Mouse (Mus musculus) natural killer cell, adult 2 months (primary cell): ENCODE measurements around the gene Chd1l.

Source experiments
- DNase-seq, 2 experiments: peaks; one replicate each; pipeline ENCODE4 v3.0.0; 2022; ENCODE audit warnings: low spot score in 2 of 2

Gene Chd1l

GRCm38 (mm10) chr3:97617091-97617825, 7.3 kb upstream of the Chd1l start:
- DNase-seq = no peak

GRCm38 (mm10) chr3:97615933-97616332, 5.9 kb upstream of the Chd1l start:
- DNase-seq = no peak

- DNase-seq = no peak
These were observed 5.2 kb upstream of the Chd1l start for GRCm38 (mm10) chr3:97615154-97615553.

GRCm38 (mm10) chr3:97611021-97611420, 1.0 kb upstream of the Chd1l start:
- DNase-seq = no peak

- DNase-seq = peak; percentile 49 to 72
These were observed 680 bp downstream of the Chd1l start for GRCm38 (mm10) chr3:97609201-97609844.

GRCm38 (mm10) chr3:97600050-97600832, 9.8 kb downstream of the Chd1l start:
- DNase-seq = no peak

- no peak for DNase-seq
These were observed 13.2 kb downstream of the Chd1l start for GRCm38 (mm10) chr3:97596796-97597195.

GRCm38 (mm10) chr3:97595066-97595465, 14.9 kb downstream of the Chd1l start:
- DNase-seq = no peak

- DNase-seq = no peak
These were observed 15.9 kb downstream of the Chd1l start for GRCm38 (mm10) chr3:97594140-97594539.

GRCm38 (mm10) chr3:97593089-97593488, 16.9 kb downstream of the Chd1l start:
- DNase-seq = no peak

- DNase-seq = no peak
These were observed 19.3 kb downstream of the Chd1l start for GRCm38 (mm10) chr3:97590699-97591098.

GRCm38 (mm10) chr3:97587656-97588055, 22.3 kb downstream of the Chd1l start:
- no peak for DNase-seq

- DNase-seq = peak; percentile 30 to 54
These were observed 24.4 kb downstream of the Chd1l start for GRCm38 (mm10) chr3:97585383-97586160.

GRCm38 (mm10) chr3:97573807-97574206, 36.2 kb downstream of the Chd1l start:
- no peak for DNase-seq

- DNase-seq = no peak
These were observed 45.4 kb downstream of the Chd1l start for GRCm38 (mm10) chr3:97564588-97564987.

GRCm38 (mm10) chr3:97558554-97558953, 51.4 kb downstream of the Chd1l start:
- DNase-seq = no peak

GRCm38 (mm10) chr3:97546205-97546604, 63.8 kb downstream of the Chd1l start:
- DNase-seq = no peak

- DNase-seq = no peak
These were observed 69.8 kb downstream of the Chd1l start for GRCm38 (mm10) chr3:97540171-97540570.

GRCm38 (mm10) chr3:97538634-97539033, 71.4 kb downstream of the Chd1l start:
- no peak for DNase-seq

GRCm38 (mm10) chr3:97537006-97537405, 73.0 kb downstream of the Chd1l start:
- no peak for DNase-seq

- no peak for DNase-seq
These were observed 74.3 kb downstream of the Chd1l start for GRCm38 (mm10) chr3:97535660-97536059.

- DNase-seq = no peak
These were observed 84.5 kb downstream of the Chd1l start for GRCm38 (mm10) chr3:97525458-97525857.
